Mouse (Mus musculus) midbrain, embryonic 10.5 days (tissue): ENCODE measurements around the gene Bmp8a. TPM values are rescaled to one million over a fixed set of nuclear protein-coding genes. Genes with fewer than 3 reads are reported as not detected.
A peak's percentile ranks its signal among the peaks of the same experiment; 100 is the strongest.
"Not testable (repeated sequence)": the region's sequence is repeated elsewhere in the genome, so short reads cannot be mapped to it uniquely, and the experiment has no call there.

Source experiments
- DNase-seq: peaks from one replicate; pipeline ENCODE4 v3.0.0-alpha.2; 2017; ENCODE audit warnings: low spot score
- H3K27ac ChIP-seq: fragments of 300-500 bp; sonication (generic); replicated peaks from 2 replicates; pipeline ENCODE4 v1.5.1; 2016; ENCODE audit warnings: mild to moderate bottlenecking
- H3K27me3 ChIP-seq: fragments of 300-500 bp; sonication (generic); 2 replicates; pipeline ENCODE4 v1.6.1; 2016; ENCODE audit warnings: low read depth, mild to moderate bottlenecking; ENCODE audit not compliant: poor library complexity, severe bottlenecking
- H3K36me3 ChIP-seq: fragments of 300-500 bp; sonication (generic); 2 replicates; pipeline ENCODE4 v1.6.1; 2016; ENCODE audit warnings: mild to moderate bottlenecking, moderate library complexity
- H3K4me1 ChIP-seq: fragments of 300-500 bp; sonication (generic); 2 replicates; pipeline ENCODE4 v1.6.1; 2016
- H3K4me3 ChIP-seq: fragments of 300-500 bp; sonication (generic); 2 replicates; pipeline ENCODE4 v1.5.1; 2016; ENCODE audit warnings: mild to moderate bottlenecking, moderate library complexity
- H3K9me3 ChIP-seq: fragments of 300-500 bp; sonication (generic); replicated peaks from 2 replicates; pipeline ENCODE4 v1.6.1; 2016; ENCODE audit warnings: mild to moderate bottlenecking
- WGBS: fragments of 180-500 bp; shearing (Covaris S2); methylation state at CpG from one replicate; pipeline ENCODE4 v1.1.7; 2016; 5-methylcytosine and 5-hydroxymethylcytosine counted together
- polyA plus RNA-seq: library from polyadenylated mRNA; unstranded; fragments of >200 nt; fragmentation: Nextera tagmentation; extraction: Ambion mirVana; gene quantifications from 2 replicates; pipeline ENCODE4 v1.2.1, GENCODE M21; 2016

Bmp8a gene
- polyA plus RNA-seq, 1 experiment from 2014 or later, result 0.11 TPM

GRCm38 (mm10) chr4:123295516-123296147 lies 47.4 kb downstream of the Bmp8a start:
- no peak for DNase-seq
- H3K27me3 ChIP-seq, result no peaks in the 10 kb centered on the region
- H3K4me1 ChIP-seq, result no peaks in the 10 kb centered on the region
- no peaks in the 10 kb centered on the region for H3K9me3 ChIP-seq
- H3K27ac ChIP-seq, result no peak overlapping the region
- no peak overlapping the region for H3K4me3 ChIP-seq
- 92% methylated on average over 21 of the region's 21 CpGs for WGBS
- H3K36me3 ChIP-seq, result peaks cover 100% of the 10 kb centered on the region

- peaks cover 99% of the 10 kb centered on the region for H3K36me3 ChIP-seq
- H3K27me3 ChIP-seq, DNase-seq, H3K4me3 ChIP-seq, H3K27ac ChIP-seq, H3K9me3 ChIP-seq, H3K4me1 ChIP-seq: not testable (repeated sequence)
- whole genome bisulfite sequencing, result 93% methylated on average over 15 of the region's 15 CpGs
Observed at GRCm38 (mm10) chr4:123295026-123295425, 48.0 kb downstream of the Bmp8a start.

- no peak overlapping the region for H3K4me3 ChIP-seq
- H3K27ac ChIP-seq, result no peak overlapping the region
- peaks cover 99% of the 10 kb centered on the region for H3K36me3 ChIP-seq
- H3K9me3 ChIP-seq, result no peaks in the 10 kb centered on the region
- H3K27me3 ChIP-seq, result no peaks in the 10 kb centered on the region
- no peak for DNase-seq
- H3K4me1 ChIP-seq, result no peaks in the 10 kb centered on the region
- WGBS, result 86% methylated on average over 7 of the region's 7 CpGs
Observed at GRCm38 (mm10) chr4:123293661-123294443, 49.2 kb downstream of the Bmp8a start.

GRCm38 (mm10) chr4:123292989-123293388 lies 50.1 kb downstream of the Bmp8a start:
- WGBS, result 92% methylated on average over 7 of the region's 7 CpGs
- H3K27me3 ChIP-seq, result no peaks in the 10 kb centered on the region
- no peaks in the 10 kb centered on the region for H3K9me3 ChIP-seq
- H3K36me3 ChIP-seq, result peaks cover 99% of the 10 kb centered on the region
- H3K27ac ChIP-seq, result no peak overlapping the region
- no peak for DNase-seq
- H3K4me1 ChIP-seq, result no peaks in the 10 kb centered on the region
- no peak overlapping the region for H3K4me3 ChIP-seq

- Histone ChIP-seq H3K27me3 (no peaks in the 10 kb centered on the region), H3K4me3 (no peak overlapping the region), H3K4me1 (no peaks in the 10 kb centered on the region), H3K27ac (no peak overlapping the region), H3K9me3 (no peaks in the 10 kb centered on the region), H3K36me3 (peaks cover 99% of the 10 kb centered on the region)
- WGBS, result 91% methylated on average over 3 of the region's 3 CpGs
- DNase-seq, result no peak
Observed at GRCm38 (mm10) chr4:123292390-123292789, 50.7 kb downstream of the Bmp8a start.

- H3K4me3 ChIP-seq, result no peak overlapping the region
- H3K4me1 ChIP-seq, result peaks cover 22% of the 10 kb centered on the region
- no peak for DNase-seq
- H3K27ac ChIP-seq, result 0 out of 2 replicates have a peak overlapping the region, but pooled peaks have one; percentile 28
- WGBS, result 91% methylated on average over 12 of the region's 12 CpGs
- H3K9me3 ChIP-seq, result no peaks in the 10 kb centered on the region
- peaks cover 99% of the 10 kb centered on the region for H3K36me3 ChIP-seq
- H3K27me3 ChIP-seq, result no peaks in the 10 kb centered on the region
Observed at GRCm38 (mm10) chr4:123289038-123289437, 54.0 kb downstream of the Bmp8a start.

- Histone ChIP-seq H3K27ac (no peak overlapping the region), H3K4me3 (no peak overlapping the region), H3K9me3 (no peaks in the 10 kb centered on the region), H3K36me3 (peaks cover 77% of the 10 kb centered on the region), H3K27me3 (no peaks in the 10 kb centered on the region), H3K4me1 (peaks cover 27% of the 10 kb centered on the region)
- 91% methylated on average over 2 of the region's 2 CpGs for WGBS
- DNase-seq, result no peak
Observed at GRCm38 (mm10) chr4:123286790-123287189, 56.3 kb downstream of the Bmp8a start.

- peak overlapping the region; percentile 42 for H3K27ac ChIP-seq
- peak overlapping the region; percentile 71 for H3K4me3 ChIP-seq
- H3K9me3 ChIP-seq, result no peaks in the 10 kb centered on the region
- peaks cover 27% of the 10 kb centered on the region for H3K4me1 ChIP-seq
- DNase-seq, result no peak
- H3K36me3 ChIP-seq, result peaks cover 61% of the 10 kb centered on the region
- 83% methylated on average over 6 of the region's 6 CpGs for WGBS
- no peaks in the 10 kb centered on the region for H3K27me3 ChIP-seq
Observed at GRCm38 (mm10) chr4:123284731-123285624, 58.1 kb downstream of the Bmp8a start.

- 1% methylated on average over 15 of the region's 15 CpGs for WGBS
- Histone ChIP-seq H3K27ac (peak overlapping the region; percentile 83), H3K4me3 (peak overlapping the region; percentile 71), H3K4me1 (peaks cover 27% of the 10 kb centered on the region), H3K36me3 (peaks cover 48% of the 10 kb centered on the region)
- not testable (repeated sequence) for H3K9me3 ChIP-seq, H3K27me3 ChIP-seq
- DNase-seq, result peak; percentile 26
Observed at GRCm38 (mm10) chr4:123283675-123284064, 59.4 kb downstream of the Bmp8a start.

GRCm38 (mm10) chr4:123282915-123283674 lies 60.0 kb downstream of the Bmp8a start:
- H3K9me3 ChIP-seq, H3K27me3 ChIP-seq, DNase-seq: not testable (repeated sequence)
- WGBS, result under 1% methylated on average over 48 of the region's 55 CpGs
- Histone ChIP-seq H3K27ac (peak overlapping the region; percentile 83), H3K4me3 (peak overlapping the region; percentile 71), H3K36me3 (peaks cover 42% of the 10 kb centered on the region), H3K4me1 (peaks cover 27% of the 10 kb centered on the region)

- under 1% methylated on average over 25 of the region's 25 CpGs for WGBS
- peak; percentile 91 for DNase-seq
- H3K27ac ChIP-seq, result peak overlapping the region; percentile 83
Observed at GRCm38 (mm10) chr4:123282500-123282899, 60.6 kb downstream of the Bmp8a start.

GRCm38 (mm10) chr4:123280117-123280516 lies 62.9 kb downstream of the Bmp8a start:
- Histone ChIP-seq H3K36me3 (peaks cover 12% of the 10 kb centered on the region), H3K9me3 (no peaks in the 10 kb centered on the region), H3K4me1 (peaks cover 15% of the 10 kb centered on the region), H3K27me3 (no peaks in the 10 kb centered on the region), H3K4me3 (no peak overlapping the region), H3K27ac (no peak overlapping the region)
- DNase-seq, result no peak
- WGBS, result 81% methylated on average over 3 of the region's 3 CpGs

More at GRCm38 (mm10) chr4:123282500-123282899, 60.6 kb downstream of the Bmp8a start:
- Histone ChIP-seq H3K27me3 (no peaks in the 10 kb centered on the region), H3K36me3 (peaks cover 36% of the 10 kb centered on the region), H3K4me1 (peaks cover 27% of the 10 kb centered on the region), H3K9me3 (no peaks in the 10 kb centered on the region), H3K4me3 (peak overlapping the region; percentile 71)
